Mouse (Mus musculus) kidney, adult 9 months (tissue): Measurements from ENCODE around the gene Trak1.

ENCODE experiments used
- DNase-seq: peaks from one replicate; pipeline ENCODE4 v3.0.0; 2022

Trak1 gene

GRCm38 (mm10) chr9:121505346-121505745, 208.0 kb downstream of the Trak1 start:
- DNase-seq, result no peak

DNA sequence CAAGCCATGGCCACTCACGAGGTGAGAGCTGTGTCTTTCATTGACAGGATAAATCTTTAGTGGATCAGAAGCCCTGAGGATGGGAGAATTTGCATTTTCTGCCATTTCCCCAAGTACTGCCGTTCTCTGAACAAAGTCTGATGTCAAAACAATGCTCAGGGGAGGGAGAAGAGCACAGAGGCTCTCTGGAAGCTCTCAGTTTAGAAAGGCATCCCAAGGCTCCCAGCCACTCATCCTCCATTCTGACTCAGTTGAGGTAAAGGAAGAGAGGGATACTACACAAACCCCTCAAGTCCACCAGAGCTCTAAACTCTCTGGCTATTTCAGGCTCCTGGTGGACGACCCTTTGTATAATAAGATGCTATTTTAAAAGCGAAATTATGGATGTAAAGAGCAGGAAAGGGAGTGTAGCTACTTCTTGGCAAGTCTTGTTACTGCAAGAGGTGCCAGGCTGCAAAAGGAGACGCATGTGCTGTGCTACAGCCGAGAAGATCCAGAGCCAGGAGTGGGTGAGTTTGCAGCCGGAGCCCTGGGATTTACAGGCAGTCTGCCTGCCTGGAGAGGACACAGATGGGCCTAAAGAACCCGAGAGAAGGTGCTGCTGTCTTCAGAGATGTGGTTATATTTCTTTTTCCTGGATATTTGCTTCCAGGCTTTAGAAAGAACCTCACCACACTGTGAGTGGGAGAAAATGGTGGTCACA, 209.3 kb downstream of the Trak1 start:
- DNase-seq, result no peak

DNA sequence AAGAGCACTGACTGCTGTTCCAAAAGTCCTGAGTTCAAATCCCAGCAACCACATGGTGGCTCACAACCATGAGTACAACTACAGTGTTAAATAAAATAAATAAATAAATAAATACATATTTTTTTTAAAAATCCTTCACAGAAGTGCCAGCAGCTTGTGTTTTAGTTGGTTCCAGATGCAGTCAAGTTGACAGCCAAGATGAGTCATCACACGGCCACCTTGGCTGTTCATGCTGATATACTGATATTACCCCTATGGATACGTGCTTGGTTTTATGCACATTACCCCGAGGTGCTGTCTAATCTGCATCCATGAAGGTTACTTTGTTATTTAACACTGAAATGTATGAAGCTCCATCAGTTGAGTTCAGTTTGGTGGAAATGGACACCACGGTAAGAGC, 214.6 kb downstream of the Trak1 start:
- no peak for DNase-seq

DNA sequence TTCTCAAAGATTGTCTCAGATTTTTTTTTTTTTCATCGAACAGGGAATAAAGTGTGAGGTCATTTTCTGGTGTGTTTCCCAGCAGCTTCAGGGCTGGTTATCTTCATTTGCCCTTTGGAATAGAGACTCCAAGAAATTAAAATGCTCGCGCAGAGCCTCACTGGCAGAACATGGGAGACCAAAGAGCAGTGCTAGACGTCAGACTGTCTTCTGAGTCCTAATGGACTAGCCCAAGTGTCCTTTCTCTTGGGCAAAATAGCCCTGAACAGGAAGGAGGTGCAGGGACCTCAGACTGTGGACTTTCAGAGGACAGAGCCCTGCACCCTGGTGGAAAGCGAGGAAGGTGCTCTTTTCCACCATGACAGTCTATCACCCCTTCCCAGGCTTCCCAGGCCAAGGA, 217.2 kb downstream of the Trak1 start:
- no peak for DNase-seq

DNA sequence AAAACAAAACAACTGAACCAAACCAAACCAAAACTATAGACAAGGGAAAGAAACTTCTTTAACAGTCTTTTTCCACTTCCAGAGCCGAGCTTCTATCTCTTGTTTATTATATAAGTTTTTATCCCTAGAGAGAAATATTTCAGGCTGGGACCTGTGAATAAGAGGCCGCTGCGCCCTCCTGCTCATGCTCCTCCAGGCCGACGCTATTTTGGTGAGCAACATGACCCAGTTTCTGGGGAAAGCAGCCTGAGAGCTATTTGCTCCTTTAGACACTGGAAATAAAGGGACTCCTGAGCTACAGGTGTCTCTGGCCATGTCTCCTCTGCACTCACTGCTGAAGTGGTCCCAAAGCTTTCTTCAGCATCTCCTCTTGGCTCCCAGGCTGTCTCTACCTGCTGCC, 222.7 kb downstream of the Trak1 start:
- no peak for DNase-seq
